8 mouse cellular contexts compared by ENCODE assay signal in genomic region chr4:150784491-150785451, GRCm38 (mm10).
DNase-seq lines count a peak whose midpoint lies in the region; ATAC-seq lines count a peak whose summit lies in the region.

No protein-coding gene starts in this region.

- H3K9me3 ChIP-seq in embryonic facial prominence, embryonic 14.5 days (ENCODE audit: control insufficient read depth, low read length), result no peaks in the 10 kb centered on the region
- no peaks in the 10 kb centered on the region for H3K9me3 ChIP-seq in intestine, embryonic 14.5 days (ENCODE audit: control insufficient read depth, low read length)
- H3K9me3 ChIP-seq in liver, embryonic 13.5 days (replicated peaks), result no peaks in the 10 kb centered on the region

- no peak overlapping the region for H3K4me2 ChIP-seq in embryonic facial prominence, embryonic 14.5 days (ENCODE audit: low read depth, low read length)
- no peak overlapping the region for H3K4me2 ChIP-seq in intestine, embryonic 14.5 days (ENCODE audit: low read length)
- no peak overlapping the region for H3K4me2 ChIP-seq in liver, embryonic 13.5 days

- ATAC-seq in embryonic facial prominence, embryonic 14.5 days (ENCODE audit: low read depth), result no peak
- ATAC-seq in intestine, embryonic 14.5 days (replicated peaks; ENCODE audit: low FRiP score, low TSS enrichment, low read depth), result no peak
- peak; percentile 34; the same call in 1 of the 2 replicates for ATAC-seq in liver, embryonic 13.5 days (ENCODE audit: low read depth)

- H3K4me3 ChIP-seq in embryonic facial prominence, embryonic 14.5 days (ENCODE audit: low read depth, low read length), result no peak overlapping the region
- H3K4me3 ChIP-seq in intestine, embryonic 14.5 days (ENCODE audit: low read depth, low read length), result no peak overlapping the region
- H3K4me3 ChIP-seq in liver, embryonic 13.5 days (replicated peaks), result no peak overlapping the region

- no peaks in the 10 kb centered on the region for H3K36me3 ChIP-seq in embryonic facial prominence, embryonic 14.5 days (ENCODE audit: control insufficient read depth, insufficient read depth, low read length)
- no peaks in the 10 kb centered on the region for H3K36me3 ChIP-seq in intestine, embryonic 14.5 days (ENCODE audit: control insufficient read depth, insufficient read depth, low read length)
- H3K36me3 ChIP-seq in liver, embryonic 13.5 days, result no peaks in the 10 kb centered on the region

- H3K4me1 ChIP-seq in embryonic facial prominence, embryonic 14.5 days (ENCODE audit: control insufficient read depth, insufficient read depth, low read length), result no peaks in the 10 kb centered on the region
- peaks cover 12% of the 10 kb centered on the region for H3K4me1 ChIP-seq in intestine, embryonic 14.5 days (replicated peaks; ENCODE audit: control insufficient read depth, insufficient read depth, low read length)
- H3K4me1 ChIP-seq in liver, embryonic 13.5 days (replicated peaks), result peaks cover 29% of the 10 kb centered on the region

- no peak overlapping the region for H3K9ac ChIP-seq in embryonic facial prominence, embryonic 14.5 days (ENCODE audit: low read depth, low read length)
- H3K9ac ChIP-seq in intestine, embryonic 14.5 days (ENCODE audit: low read length), result 0 out of 2 replicates have a peak overlapping the region, but pooled peaks have one; percentile 10
- H3K9ac ChIP-seq in liver, embryonic 13.5 days, result peak overlapping the region; percentile 34; the same call in 1 of the 2 replicates

- 47% methylated on average over 14 of the region's 14 CpGs for WGBS in embryonic facial prominence, embryonic 14.5 days
- WGBS in intestine, embryonic 14.5 days, result 38% methylated on average over 14 of the region's 14 CpGs
- WGBS in liver, embryonic 13.5 days (ENCODE audit: insufficient replicate concordance), result 55% methylated on average over 14 of the region's 14 CpGs

- H3K27ac ChIP-seq in embryonic facial prominence, embryonic 14.5 days (replicated peaks; ENCODE audit: low read depth, low read length), result peak overlapping the region; percentile 39
- H3K27ac ChIP-seq in intestine, embryonic 14.5 days (ENCODE audit: low read depth), result peak overlapping the region; percentile 18; the same call in 1 of the 2 replicates
- peak overlapping the region; percentile 70 for H3K27ac ChIP-seq in liver, embryonic 13.5 days

- no peaks in the 10 kb centered on the region for H3K27me3 ChIP-seq in embryonic facial prominence, embryonic 14.5 days (replicated peaks; ENCODE audit: control insufficient read depth, insufficient read depth, low read length)
- H3K27me3 ChIP-seq in intestine, embryonic 14.5 days (replicated peaks; ENCODE audit: control insufficient read depth, insufficient read depth, low read length), result no peaks in the 10 kb centered on the region
- no peaks in the 10 kb centered on the region for H3K27me3 ChIP-seq in liver, embryonic 13.5 days

- DNase-seq in adrenal gland, adult (ENCODE audit: inconsistent age in 2 of 2, low spot score in 1 of 2), result peak; percentile 60 to 80
- DNase-seq in adrenal gland, postnatal 4 days (ENCODE audit: low spot score in 2 of 2), result no peak
- peak; percentile 61 for DNase-seq in embryonic facial prominence, embryonic 14.5 days (ENCODE audit: low spot score)
- no peak for DNase-seq in intestine, embryonic 14.5 days (ENCODE audit: low spot score)
- DNase-seq in liver, embryonic 13.5 days, result no peak
- DNase-seq in testis, postnatal 14 days (ENCODE audit: low spot score), result peak; percentile 72
- no peak for DNase-seq in cerebellum, postnatal 10 days
- DNase-seq in T-cell, adult 2 months (ENCODE audit: low spot score), result no peak

Comparison
In these comparisons a context has a peak if more than half of its experiments do, and no peak if none do; other contexts are left out.
1. DNase-seq: peak in adrenal gland, adult (2 of 2), embryonic facial prominence, embryonic 14.5 days (single experiment) and testis, postnatal 14 days (single experiment); none in adrenal gland, postnatal 4 days (0 of 2), intestine, embryonic 14.5 days (single experiment), liver, embryonic 13.5 days (single experiment), cerebellum, postnatal 10 days (0 of 2) and T-cell, adult 2 months (single experiment).
2. H3K27ac ChIP-seq: peak in every context shown above with its lines; median percentile 70 in liver, embryonic 13.5 days; 39 in embryonic facial prominence, embryonic 14.5 days; 18 in intestine, embryonic 14.5 days.